Mouse (Mus musculus): Measurements from ENCODE around the gene Ccdc146.

GRCm38 (mm10) chr5:21439446-21440110 lies 15.1 kb upstream of the Ccdc146 start:
- TF ChIP-seq POLR2A (IDR thresholded peaks at IDR 0.05; ENCODE audit: low read depth, low read length): no peak
- TF ChIP-seq CTCF (conservative IDR thresholded peaks at IDR 0.05; ENCODE audit: insufficient read depth, insufficient read length, low read depth, low read length): no peak

Measured in kidney, adult 2 months (tissue).